Mouse (Mus musculus): ENCODE results near the gene Tbcb.
"Not testable (repeated sequence)": the region's sequence is repeated elsewhere in the genome, so short reads cannot be mapped to it uniquely, and the experiment has no call there.

Tbcb gene

DNA sequence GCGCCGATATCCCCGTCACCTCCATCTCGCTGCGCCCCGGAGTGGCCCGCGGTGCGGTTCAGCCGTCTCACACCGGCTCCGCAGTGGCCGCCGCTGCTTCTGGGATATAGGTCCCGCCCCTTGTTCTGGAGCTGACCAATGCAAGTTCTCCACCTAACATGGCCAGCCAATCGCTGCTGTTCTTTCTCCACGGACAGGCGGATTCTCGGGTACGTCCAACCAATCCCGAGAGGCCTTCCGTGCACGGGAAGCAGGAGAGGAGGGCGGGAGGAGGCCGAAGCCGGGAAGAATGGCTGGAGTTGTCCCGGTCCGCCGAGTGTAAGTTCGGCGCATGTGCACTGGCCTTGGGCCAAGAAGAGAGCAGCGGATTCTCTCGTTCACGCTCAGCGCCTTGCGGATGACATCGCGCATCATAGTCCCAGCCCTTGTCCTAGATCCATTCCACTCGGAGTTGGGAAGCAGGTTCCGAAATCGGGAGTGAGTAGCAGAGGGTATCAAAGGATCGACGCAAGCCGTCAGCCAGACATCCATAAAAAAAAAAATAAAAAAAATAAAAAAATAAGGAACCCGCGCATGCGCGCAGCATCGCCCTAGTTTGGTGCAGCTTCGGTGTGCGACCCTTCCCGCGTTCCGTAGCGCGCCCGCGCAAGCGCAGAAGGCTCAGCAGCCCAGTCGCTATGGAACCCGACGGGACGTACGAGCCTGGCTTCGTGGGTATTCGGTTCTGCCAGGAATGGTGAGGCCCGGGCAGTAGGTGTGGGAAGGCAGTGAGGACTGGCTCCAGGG lies at the start of gene Tbcb, which contains the start of gene Polr2i:
TSS of gene Tbcb (minus strand) at position 604 of the 786 bp plus-strand sequence.
TSS of gene Polr2i (plus strand) at position 280 of the 786 bp plus-strand sequence.
- peak; percentile 98 for DNase-seq (ENCODE audit: low spot score)

DNA sequence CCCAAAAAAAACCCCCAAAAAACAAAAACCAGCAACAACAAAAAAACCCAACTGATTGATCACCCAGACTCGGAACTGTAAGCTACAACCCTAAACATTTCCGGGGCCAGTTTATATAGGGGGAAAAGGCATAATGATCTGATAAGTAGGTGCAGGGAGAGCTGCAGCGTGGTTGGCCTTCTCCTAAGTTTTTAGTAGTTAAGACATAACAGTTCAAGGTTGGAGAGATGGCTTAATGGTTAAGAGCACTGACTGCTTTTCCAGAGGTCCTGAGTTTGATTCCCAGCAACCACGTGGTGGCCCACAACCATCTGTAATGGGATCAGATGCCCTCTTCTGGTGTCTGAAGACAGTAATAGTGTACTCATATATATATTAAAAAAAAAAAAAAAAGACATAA lies 49.5 kb upstream of the Tbcb start:
- no peak for DNase-seq (ENCODE audit: low spot score)

DNA sequence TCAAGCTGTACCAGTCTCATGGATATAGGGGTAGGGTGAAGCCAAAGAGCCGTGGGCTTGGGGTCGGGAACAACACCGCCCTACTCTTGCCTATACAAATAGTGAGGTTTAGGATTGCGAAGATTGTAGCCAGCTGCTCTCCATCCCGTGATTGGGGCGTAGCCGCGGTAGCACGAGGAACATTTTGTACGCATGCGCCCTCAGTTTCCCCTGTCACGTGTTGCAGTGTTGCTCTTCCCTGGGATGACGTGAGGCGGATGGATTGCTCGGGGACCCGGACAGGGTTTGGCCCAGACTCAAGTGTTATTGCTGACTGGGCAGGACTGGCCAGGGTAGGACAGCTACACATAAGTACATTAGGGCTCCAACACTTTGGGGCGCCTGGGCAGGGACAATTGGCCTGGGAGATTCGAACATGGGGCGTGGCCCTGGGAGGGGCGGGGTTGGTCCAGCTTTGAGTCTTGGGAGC lies 48.6 kb upstream of the Tbcb start:
- peak; percentile 87 for DNase-seq (ENCODE audit: low spot score)

DNA sequence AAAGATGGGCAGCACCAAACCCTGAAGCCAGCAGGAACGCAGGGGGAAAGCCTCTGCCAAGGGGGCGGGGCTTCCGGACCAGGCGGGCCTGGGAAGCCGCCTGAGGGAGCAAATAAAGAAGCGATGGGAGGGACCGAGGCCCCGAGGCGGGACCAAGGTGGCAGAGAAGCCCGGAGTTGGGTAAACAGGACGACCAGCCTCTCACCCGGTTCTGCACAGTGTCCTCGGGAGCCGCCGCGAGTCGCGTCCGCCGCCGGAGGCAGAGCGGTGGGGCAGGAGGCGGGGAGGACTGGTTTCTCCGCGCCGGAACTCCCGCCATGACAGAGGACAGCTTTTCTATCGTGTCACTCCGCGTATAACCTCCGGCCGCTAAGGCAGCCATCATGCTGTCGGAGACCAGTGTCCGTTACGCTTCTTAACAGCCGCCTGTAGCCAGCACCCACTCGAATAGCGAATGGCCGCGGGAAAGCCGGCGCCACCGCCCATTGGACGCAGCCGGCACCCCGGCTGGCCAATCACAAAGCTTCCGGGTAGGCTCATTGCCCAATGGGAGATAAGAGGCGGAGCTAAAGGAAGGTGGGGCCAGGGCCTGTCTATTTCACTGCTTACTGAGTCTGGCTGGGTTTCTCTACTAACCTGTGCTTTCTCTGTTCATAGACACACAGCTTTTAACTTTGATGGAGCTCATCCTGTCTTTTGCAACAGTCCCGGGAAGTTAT lies 48.0 kb upstream of the Tbcb start, which contains the start of the genes Thap8 and Wdr62:
TSS of gene Thap8 (plus strand) at position 144 of the 719 bp plus-strand sequence.
TSS of gene Wdr62 (minus strand) at position 469 of the 719 bp plus-strand sequence.
- peak; percentile 93 for DNase-seq (ENCODE audit: low spot score)

DNA sequence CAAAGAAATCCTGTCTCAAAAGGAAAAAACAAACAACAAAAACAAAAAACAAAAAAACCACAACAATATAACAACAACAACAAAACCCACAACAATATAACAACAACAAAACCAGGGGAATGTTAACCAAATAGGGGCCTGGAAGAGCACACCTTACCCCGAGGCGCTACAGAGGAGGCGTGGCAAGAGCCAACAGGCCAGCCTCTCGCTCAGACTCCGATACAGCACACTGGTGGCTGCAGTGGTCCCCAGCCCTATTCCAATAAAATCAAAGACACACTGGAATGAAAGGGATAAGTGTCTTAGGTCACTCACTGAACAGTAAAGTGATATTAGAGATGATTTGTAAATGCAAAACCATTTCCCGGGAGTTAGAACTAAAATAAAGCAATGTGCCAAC lies 47.5 kb upstream of the Tbcb start:
- DNase-seq (ENCODE audit: low spot score) = no peak

DNA sequence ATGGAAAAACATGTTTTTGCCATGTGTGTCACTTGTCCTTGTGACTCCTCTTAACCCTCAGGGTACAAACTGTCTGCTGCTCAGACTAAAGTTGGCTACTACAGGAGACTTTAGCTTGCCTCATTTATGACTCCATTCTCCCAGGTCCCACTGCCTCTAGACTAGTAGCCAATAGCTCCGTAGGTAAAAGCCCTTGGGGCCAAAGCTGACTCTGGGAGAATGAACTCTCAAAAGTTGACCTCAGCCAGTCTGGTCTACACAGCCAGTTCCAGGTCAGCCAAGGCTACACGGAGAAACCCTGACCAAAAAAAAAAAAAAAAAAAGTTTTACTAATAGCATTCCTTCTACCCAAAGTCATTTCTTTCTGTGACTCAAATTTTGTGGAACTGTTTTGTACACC lies 46.8 kb upstream of the Tbcb start:
- DNase-seq (ENCODE audit: low spot score) = no peak

DNA sequence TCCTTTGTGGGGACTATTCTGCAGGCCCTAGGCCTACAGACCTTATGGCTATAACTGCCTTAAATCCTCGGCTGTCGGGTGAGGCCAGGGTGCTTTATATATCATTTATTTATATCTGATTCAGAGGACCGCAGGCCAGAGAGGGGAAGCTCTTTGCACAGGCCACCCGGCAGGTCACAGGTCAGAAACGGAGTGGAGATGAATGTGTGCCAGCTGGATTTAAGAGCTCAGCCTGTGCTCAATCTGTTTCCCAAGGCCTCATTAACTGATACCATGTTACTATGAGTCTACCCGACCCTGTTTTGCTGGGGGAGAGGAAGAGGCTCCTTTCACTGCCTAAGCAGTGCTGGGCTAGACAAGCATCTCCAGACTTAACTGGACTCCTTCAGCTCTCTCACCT lies 42.3 kb upstream of the Tbcb start:
- no peak for DNase-seq (ENCODE audit: low spot score)

DNA sequence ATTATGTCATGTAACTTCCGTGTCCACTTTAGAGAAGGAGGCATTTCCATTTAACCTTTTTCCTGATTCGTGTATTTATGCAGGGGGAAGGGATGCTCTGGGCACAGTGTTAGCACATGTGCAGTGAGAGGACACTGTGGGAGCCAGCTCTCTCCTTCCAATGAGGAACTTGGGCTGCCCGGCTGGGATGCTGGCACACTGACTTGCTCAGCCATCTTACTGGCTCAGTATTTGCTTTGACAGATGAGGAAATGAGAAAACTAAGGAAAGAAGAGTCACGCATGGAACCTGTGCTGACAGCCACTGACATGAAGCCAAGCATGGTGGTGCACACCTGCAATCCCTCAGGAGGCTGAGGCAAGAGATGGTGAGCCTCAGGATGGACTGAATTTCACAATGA lies 37.6 kb upstream of the Tbcb start:
- no peak for DNase-seq (ENCODE audit: low spot score)

DNA sequence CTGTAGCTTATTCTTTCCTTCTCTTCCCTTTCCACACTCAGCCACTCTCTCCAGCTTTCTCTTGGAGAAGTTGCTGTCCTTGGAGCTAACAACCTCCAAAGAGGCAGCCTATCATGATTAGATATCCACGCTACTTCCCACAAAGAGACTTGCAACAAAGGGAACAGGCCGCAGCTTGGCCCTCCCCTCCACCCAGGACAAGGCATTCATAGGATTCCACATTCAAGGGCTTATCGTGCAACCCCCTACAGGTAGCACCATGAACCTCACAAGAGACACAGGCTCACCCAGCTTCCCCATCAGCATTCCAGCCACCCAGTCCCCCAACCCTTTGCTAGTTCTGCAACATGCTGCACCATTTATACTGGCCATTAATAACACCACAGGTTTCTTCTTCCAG lies 34.7 kb upstream of the Tbcb start:
- DNase-seq (ENCODE audit: low spot score) = no peak

DNA sequence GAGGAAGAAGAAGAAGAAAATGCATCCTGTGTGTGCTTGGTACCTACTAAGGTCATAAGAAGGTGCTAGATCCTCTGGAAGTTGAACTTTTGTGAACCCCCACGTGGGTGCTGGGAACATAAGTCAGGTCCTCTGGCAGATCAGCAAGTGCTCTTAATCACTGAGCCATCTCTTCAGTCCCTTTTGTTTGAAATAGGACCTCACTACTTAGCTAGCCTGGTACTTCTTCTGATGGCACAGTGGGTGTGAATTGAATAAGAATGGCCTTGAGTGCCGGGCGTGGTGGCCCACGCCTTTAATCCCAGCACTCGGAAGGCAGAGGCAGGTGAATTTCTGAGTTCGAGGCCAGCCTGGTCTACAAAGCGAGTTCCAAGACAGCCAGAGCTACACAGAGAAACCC lies 33.9 kb upstream of the Tbcb start:
- no peak for DNase-seq (ENCODE audit: low spot score)

DNA sequence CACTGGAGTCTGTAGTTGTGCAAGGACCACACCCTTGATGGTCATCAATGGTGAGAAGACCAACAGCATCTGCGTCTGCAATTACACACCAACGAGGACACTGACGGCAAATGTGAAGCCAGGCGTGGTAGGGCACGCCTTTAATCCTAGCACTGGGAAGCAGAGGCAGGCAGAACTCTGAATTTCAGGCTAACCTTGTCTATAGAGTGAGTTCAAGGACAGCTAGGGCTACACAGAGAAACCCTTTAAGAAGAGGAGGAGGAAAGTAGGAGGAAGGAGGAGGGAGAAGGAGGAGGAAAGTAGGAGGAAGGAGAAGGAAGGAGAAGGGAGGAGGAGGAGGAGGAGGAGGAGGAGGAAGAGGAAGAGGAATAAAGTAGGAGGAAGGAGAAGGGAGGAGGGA lies 33.5 kb upstream of the Tbcb start:
- no peak for DNase-seq (ENCODE audit: low spot score)

DNA sequence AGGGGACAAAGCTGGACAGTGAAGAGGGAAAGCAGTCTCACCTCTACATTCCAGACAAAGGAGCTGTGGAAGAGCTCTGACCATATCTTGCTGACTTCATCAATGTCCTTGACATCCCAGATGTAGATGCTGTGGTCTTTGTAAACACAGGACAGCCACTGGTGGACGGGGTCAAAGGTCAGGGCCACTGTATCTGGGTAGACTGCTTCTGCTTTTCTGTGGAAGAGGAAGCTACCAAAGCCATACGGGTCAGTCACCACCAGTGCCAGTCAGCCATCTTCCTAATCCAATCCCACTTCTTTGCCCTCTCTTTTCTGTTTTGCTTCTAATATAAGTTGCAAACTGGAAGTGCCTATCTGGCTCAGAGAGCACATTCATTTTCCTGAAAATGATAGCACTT lies 33.0 kb upstream of the Tbcb start:
- no peak for DNase-seq (ENCODE audit: low spot score)

DNA sequence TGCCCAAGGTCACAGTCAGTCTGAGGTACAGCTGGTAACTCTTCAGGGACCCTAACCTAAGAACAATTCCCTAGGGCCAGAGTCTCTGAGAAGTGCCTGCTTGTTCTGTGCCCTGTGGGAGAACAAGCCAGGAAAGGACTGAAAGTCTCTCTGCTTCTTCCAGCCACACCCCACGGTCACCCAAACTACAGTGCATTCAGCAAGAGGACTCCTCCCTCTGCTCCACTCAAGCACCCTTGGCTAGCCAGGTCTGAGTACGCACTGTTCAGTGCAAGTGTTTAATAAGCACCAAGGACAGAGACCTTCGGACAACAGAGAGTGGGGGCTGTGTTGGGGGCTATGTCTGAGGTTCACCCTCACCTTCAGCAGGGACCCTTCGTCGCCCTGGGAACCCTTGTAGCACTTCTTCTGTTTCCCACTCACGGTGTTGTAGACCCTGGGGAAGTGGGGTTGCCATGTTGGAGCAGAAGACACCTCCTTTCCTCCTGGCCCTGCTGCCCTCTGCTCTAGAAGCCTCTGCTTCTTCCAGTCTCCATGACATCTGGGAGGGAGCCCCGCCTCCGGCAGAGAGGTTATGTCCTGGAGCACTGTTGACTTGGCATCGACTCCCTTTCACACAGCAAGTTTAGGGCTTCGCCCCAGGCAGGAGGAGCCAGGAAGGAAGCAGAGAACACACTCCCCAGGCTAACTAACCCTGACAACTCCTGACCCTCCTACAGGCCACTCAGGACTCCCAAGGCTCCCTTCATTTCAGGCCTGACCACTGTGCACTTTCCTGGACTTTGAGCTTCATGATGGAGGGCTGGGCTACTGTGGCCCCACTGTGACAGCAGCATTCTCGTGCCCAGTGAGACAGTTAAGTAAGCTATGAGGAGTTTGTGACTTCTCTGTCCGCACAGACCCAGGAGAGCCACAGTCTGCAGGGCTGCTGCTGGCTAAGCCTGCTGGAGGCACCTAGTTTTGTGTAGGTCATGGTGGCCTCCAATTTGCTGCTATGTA lies 20.2 kb upstream of the Tbcb start:
- DNase-seq (ENCODE audit: low spot score) = peak; percentile 68

DNA sequence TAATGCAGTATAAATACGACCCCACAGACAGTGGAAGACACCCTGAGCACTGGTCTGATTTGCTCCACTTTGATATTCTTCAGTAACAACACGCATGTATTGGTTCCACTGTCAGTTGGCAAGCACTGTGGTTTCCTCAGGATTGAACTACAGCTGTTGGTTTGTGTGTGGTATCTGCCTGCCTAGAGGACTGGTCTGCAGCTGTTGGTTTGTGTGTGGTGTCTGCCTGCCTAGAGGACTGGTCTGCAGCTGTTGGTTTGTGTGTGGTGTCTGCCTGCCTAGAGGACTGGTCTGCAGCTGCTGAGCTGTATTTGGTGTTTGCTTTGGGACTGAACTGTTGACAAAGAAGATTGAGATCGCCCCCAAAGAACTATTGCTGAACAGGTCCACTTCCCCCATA lies 5.3 kb upstream of the Tbcb start:
- DNase-seq (ENCODE audit: low spot score) = not testable (repeated sequence)

DNA sequence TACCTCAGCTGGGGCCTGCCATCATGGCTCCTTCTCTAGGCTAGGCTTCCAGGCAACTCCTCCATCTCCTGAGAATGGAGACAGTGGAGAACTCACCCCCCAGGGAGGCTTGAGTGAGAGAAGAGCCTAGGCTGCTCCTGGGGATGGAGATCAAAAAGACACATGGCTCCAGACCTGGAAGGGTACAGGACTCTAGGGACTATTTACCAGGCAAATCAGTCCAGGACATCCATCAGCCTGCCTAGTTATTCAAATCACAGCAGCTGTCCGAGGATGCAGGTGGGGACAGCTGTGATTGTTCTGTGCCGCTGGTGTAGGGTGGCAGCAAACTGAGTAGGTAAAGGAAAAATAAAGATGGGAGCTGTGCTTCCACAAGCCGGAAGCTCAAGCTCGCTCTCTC lies 3.6 kb upstream of the Tbcb start, which contains the start of gene Ovol3:
TSS of gene Ovol3 (minus strand) at position 101 of the 400 bp plus-strand sequence.
- DNase-seq (ENCODE audit: low spot score) = no peak

DNA sequence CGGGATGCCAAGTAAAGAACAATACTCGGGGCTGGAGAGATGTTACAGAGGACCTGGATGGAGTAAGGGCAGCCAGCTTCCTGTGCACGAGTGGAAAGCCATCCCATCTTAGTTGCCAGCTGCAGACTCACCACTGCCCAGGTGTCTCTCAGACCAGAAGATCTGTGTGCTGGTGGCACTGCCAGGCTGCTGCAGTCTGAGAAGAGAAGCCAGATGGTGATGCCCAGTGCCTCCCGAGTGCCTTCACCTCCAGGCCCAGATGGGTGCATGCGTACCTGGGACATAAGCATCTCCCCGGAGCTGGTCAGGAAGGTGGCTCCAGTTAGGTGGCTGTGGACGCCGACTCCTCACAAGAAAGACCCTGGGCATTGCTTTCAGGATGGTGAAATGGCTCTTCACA lies 3.0 kb upstream of the Tbcb start:
- no peak for DNase-seq (ENCODE audit: low spot score)

DNA sequence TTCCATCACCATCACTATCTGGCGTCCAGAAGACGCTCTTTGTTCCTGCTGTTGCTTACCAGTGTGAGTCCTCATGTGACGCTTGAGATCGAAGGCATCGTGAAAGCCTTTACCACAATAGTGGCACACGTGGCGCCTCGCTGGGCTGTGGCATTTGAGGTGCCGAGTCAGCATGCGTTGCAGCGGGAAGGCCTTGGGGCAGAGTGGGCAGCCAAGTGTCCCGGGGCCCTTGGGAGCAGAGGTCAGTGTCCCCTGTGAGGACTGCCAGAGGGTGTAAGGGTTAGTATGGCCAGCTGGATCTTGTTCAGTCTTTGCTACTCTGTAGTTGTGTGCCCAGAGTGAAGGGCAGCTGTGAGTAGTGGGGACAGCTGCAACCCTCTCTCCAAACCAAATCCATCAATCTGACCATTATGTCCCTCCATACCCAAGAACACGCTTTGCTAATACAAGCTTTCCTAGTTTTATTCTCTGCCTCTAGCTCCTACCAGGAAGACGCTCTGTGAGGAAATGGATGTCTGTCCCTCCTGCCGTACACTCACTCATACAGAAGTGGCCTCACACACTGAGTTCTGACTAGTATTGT lies 2.3 kb upstream of the Tbcb start:
- no peak for DNase-seq (ENCODE audit: low spot score)

DNA sequence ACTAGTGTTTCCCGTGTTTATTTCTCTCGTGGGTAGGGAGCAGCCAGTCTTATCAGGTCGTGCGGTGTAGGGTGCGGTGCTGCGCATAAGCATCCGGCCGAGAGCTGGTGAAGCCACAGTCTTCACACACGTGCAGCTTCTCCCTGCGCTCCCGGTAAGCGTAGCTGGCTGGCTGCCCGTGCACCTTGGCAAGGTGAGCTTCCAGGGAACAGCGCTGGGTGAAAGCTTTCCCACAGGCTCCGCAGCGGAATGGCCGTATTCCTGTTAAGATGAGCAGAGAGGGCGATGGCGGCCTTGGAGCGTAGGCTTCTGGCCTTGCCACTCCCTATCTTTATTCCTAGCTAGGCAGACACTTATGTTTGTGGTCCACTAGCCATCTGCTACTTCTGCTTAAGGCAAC lies 1.3 kb upstream of the Tbcb start:
- DNase-seq (ENCODE audit: low spot score) = peak; percentile 70

DNA sequence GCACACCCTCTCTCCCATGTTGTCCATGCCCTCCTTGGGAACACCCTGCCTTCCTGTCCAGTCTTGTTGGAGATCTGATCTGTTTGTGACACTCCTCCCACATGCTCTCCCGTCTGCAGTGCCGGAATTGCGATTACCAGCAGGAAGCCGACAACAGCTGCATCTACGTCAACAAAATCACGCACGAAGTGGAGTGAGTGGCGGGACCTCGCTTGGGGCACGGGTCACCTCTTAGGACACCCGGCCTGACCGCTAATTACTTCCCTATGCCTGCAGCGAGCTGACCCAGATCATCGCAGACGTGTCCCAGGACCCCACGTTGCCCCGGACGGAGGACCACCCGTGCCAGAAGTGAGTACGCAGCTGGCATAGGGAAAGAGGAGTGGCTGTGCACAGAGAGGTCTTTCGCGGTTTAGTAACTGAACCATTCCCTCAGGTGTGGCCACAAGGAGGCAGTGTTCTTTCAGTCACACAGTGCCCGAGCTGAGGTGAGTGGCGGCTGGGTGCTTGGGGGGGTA lies 618 bp upstream of the Tbcb start:
- DNase-seq (ENCODE audit: low spot score) = peak; percentile 88

DNA sequence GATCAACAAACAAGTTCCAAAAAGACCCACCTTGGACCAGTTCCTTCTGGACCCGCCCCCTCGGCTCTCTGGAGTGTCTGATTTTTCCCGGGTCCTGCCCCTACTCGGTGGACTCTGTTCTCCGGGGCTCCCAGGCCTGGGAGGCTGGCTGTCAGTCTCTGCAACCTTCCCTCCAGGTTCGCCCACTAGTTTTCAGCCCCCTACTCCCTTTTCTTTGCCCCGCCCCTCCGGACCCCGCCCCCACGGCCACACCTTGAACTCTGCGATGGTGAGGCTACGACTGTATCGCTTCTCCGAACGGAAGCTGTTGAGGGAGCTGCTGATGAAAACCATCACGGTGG lies 774 bp downstream of the Tbcb start:
- DNase-seq (ENCODE audit: low spot score) = no peak

DNA sequence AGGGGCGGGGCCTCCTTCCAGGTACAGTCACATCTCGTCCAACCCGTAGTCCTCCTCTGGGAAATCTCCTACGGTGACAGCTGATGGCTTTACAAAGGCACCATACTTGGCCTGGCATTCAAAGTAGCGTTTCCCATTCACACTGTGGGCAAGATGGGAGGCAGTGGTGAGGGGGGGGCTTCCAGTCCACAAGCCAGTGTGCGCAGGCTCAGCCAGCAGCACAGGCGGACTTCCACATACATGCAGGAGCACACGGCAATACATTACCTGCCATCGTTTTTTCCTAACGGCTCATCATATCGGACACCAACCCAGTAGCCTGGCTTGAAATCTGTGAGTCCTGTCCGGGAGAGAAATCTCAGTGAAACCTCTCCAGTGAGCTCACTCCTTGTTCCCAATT lies 7.9 kb downstream of the Tbcb start:
- no peak for DNase-seq (ENCODE audit: low spot score)
